Mouse (Mus musculus) ZHBTc4 (cell line): Measurements from ENCODE around the gene Vrk3.

Source experiments
- DNase-seq: peaks from one replicate; pipeline ENCODE4 v3.0.0-alpha.2; 2011; ENCODE audit warnings: low read depth, low spot score

The Vrk3 gene

DNA sequence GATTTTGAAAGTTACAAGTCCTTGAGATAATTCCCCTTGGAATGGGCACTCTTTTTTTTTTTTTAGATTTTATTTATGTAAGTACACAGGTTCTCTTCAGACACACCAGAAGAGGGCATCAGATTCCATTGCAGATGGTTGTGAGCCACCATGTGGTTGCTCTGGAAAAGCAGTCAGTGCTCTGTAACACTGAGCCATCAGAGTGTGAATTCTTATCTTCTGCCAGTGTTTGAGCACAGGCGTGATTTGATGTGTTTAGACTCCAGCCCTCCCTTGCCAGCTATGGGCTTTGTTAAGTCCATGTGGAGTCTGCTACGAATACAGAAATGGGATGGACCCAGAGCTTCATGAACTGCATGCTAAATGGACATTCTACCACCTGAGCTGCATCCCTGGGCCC lies 70.0 kb downstream of the Vrk3 start:
- DNase-seq = no peak

DNA sequence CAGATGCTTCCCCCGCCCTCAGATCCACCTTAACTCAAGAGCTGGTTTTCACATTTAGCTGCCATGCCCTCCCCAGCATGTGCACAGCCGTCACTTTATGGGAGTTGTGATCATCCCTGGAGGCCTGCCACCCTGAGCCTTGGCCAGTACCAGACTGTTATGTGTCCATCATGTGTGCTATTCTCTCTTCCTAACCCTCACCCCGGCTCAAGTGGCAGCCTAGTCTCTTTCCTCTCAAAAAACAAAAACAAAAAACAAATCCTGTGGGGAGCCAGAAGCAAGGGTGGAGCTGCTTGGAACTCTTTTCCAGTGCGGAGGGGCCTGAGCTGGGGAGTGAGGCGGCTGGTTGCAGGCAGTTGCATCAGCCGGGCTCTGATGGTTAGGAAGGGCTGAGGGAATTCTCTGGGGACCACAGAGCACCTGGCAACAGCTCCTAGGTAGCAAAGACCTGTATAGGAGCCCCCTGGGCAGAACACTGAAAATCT lies 70.6 kb downstream of the Vrk3 start:
- DNase-seq = peak; percentile 64

DNA sequence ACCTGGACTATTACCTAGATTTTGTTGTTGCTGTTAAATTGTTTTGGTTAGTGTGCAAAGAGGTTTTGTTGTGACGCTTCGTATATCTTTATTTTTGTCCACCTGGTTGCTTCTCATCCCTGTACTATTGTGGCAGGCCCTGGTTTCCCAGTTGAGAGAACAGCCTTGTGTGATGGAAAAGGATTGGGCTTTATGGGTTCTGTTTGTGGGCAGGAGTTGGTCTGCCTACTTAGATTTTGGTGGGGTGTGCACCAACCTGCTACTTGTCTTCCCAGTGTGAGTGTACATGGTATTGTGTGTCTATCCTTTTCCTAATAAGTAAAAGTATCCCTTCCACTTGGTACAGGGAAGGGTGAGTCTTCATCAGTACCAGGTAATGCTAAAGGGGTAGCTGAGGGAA lies 71.2 kb downstream of the Vrk3 start:
- DNase-seq = no peak

DNA sequence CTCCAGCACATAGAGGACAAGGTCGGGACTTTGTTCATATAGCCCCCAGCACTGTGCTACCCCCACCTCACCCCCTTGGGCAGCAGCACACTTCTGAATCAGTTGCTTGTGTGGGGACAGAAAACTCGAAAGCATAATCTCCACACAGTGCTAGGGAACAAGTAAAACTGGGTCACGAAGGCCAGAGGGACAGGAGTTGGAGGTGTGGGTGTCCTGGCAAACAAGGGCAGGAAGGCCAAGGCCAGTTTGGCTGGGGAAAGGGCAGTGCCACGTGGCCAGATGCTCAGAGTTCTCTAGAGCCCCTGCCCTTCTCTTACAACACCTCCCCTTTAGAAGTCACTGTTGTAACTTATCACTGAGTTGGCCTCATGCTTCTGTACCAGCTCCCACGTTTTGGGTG lies 71.7 kb downstream of the Vrk3 start:
- DNase-seq = no peak

DNA sequence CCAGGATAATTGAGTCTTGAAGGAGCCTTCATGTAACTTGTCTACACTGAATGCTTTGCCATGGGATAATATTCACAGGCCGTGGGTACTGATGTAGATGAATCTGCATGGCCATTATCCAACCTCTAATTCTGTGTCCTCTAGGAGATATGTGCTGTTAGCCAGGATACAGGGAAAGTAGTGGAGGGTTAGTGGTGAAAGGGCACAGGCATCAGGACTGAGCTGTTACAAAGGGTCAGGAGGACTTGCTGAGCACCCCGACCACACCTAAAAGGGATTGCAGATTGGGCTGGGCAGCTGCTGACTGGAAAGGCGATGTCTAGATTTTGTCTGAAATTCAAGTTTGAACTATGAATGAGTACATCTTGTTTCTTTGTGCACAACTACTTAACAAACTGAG lies 72.3 kb downstream of the Vrk3 start:
- no peak for DNase-seq

DNA sequence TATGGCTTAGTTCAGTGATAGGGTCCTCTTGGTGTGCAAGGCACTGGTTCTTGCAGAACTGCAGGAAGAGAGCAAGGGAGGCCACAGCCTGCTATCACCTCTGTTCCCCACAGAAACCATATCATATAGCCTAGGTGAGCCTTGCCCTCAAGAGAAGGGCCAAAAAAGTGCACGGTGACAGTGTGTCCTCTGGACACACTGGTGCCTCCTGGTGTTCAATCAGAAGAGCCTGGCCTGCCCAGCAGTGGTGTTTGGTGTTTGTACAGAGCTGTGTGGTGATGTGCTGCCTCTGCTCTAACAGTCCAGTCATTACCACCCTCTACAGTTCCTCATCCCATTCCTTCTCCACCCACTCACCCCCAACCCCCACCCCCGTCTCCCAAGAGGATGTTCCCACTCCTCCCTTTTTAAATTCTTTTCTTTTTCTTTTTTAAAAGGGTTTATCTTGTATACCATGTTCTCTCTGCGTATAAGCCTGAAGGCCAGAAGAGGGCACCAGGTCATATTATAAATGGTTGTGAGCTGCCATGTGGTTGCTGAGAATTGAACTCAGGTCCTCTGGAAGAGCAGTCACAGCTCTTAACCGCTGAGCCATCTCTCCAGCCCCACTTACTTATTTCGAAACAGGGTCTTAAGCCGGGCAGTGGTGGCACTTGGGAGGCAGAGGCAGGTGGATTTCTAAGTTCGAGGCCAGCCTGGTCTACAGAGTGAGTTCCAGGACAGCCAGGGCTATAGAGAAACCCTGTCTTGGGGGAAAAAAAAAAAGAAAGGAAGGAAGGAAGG lies 73.6 kb downstream of the Vrk3 start:
- no peak for DNase-seq

DNA sequence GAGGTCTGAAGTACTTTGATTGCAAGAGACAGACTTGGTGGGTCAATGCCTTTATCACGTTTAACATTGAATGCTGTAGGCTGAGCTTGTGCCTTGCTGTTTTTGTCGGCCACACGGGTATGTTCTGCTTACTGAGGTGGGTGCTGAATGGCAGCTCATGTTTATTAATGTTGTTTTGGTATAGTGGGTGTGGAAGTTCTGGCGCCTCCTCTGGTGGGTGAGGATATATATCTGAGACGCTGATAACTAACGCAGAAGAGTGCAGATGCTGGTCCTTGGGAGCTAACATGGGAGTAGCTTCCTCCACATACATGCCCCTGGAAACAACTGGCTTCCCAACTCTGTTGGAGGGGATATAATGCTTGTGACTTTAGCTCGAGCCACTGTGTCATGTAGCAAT lies 75.2 kb downstream of the Vrk3 start:
- no peak for DNase-seq

DNA sequence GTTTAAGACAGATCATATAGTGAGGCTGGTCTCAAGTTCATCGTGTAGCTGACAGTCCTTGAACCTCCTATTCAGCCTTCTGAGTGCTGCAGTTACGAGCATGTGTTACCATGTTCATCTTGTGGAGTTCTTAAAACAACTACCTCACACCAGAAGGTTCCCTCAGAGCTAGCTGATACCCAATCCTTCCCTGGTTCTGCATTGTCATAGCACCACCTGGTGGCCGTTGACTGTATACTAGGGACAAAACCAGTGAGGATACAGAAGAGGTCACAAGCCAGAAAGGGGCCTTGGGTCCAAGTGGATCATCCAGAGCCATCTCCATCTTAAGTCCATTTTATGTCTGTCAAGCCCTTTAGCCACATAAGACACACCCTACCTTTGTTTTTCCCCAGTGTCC lies 76.7 kb downstream of the Vrk3 start:
- peak; percentile 84 for DNase-seq

DNA sequence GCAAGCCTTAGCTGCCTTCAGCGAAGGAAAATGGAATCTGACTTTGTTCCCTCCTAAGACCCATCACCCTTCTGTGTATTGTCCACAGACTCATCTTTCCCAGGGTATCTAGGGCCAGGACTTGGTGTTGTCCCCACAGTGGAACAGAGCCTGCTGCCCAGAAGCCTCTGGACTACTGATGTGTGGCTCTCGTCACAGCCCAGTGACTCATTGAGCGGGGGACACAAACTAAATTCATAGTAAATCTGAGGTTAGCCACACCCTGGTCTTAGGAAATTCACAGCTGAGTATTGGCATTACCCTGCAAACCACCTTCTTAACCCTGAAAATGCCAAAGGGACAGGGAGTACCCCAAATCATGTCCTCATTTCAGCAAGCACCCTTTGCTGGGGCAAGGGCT lies 78.6 kb downstream of the Vrk3 start:
- no peak for DNase-seq
